Mouse (Mus musculus) lung, postnatal 0 days (tissue): ENCODE data around the gene Wdr18.

Source experiments
- CTCF ChIP-seq: IDR thresholded peaks from 2 replicates; pipeline ENCODE4 v1.5.1; 2016; ENCODE audit warnings: antibody characterized with exemption, mild to moderate bottlenecking
- EP300 ChIP-seq: IDR thresholded peaks from 2 replicates; pipeline ENCODE4 v1.6.1; 2016; ENCODE audit warnings: antibody characterized with exemption, mild to moderate bottlenecking, control low read depth

DNA sequence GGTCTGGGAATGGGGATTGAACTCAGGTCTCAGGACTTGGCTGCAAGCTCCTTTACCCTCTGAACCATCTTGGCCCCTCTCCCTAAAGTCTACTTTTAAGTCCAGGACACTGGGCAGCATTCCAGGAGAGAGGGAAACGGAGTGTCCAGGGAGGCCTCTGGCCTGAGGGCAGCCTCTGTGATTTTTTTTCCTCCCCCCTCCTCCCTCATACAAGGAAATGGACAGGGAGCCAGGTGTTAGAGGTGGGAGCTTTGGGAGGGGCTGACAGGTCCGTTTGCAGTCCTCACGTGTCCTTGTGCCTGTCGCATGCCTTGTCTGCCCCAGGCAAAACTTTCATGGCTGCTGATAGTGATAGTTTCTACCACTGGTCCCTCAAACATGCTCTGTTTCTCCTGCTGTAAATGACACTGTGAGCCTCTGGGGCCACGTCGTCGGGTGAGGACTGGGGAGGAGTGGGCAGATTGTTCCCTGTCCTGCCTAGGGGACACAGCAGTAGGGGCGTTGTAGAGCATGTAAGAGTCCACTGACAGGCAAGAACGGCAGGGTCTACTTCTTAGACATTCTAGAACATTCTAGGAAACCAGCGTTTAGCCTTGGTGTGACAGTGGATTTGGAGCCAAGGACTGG lies 23.6 kb upstream of the Wdr18 start:
- 0 out of 2 replicates have a peak, but pooled peaks have one; percentile 21 for TF ChIP-seq CTCF
- no peak; the same call in 1 of the 2 replicates for TF ChIP-seq EP300
